Comparison of ENCODE assay signal across 14 mouse cellular contexts in genomic region chr14:10345905-10346304, GRCm38 (mm10).
"Had no signal": no experiment of that assay in that cellular context is flagged by ENCODE, and none has a peak within 500 bp of the region (broad histone marks: within the 10 kb centered on the region; RNA-seq: fewer than 3 reads in every experiment).

No protein-coding gene starts in this region.

- DNase-seq: lung, adult 18-20 months; lung, embryonic 14.5 days; lung, postnatal 10 days; lung, postnatal 4 days; retina, postnatal 1 day; right cerebral cortex, adult 18-20 months; right cerebral cortex, postnatal 25 days; right cerebral cortex, postnatal 4 days; spleen, adult 18-20 months; thymus, adult 2 months; thymus, postnatal 25 days; thymus, postnatal 4 days had no signal

- ATAC-seq: midbrain, embryonic 13.5 days; midbrain, embryonic 16.5 days had no signal
